Mouse (Mus musculus) limb, embryonic 15.5 days (tissue): ENCODE results near the gene Clock. TPM values are rescaled to one million over a fixed set of nuclear protein-coding genes. Genes with fewer than 3 reads are reported as not detected.

ENCODE experiments used
- ATAC-seq: fragments of 200-750 bp; cut with Nextera tagmentation; 2 replicates; pipeline ENCODE4 v1.8.0; 2017; ENCODE audit warnings: low read depth, moderate TSS enrichment; ENCODE audit not compliant: insufficient number of reproducible peaks, low FRiP score, low TSS enrichment
- H3K27ac ChIP-seq: fragments of 300-500 bp; sonication (generic); 2 replicates; pipeline ENCODE4 v1.5.1; 2015; ENCODE audit warnings: moderate library complexity, mild to moderate bottlenecking, inconsistent platforms
- H3K27me3 ChIP-seq: fragments of 300-500 bp; sonication (generic); 2 replicates; pipeline ENCODE4 v1.6.1; 2015; ENCODE audit warnings: inconsistent platforms
- H3K36me3 ChIP-seq: fragments of 300-500 bp; sonication (generic); 2 replicates; pipeline ENCODE4 v1.6.1; 2015; ENCODE audit warnings: inconsistent platforms
- H3K4me1 ChIP-seq: fragments of 300-500 bp; sonication (generic); 2 replicates; pipeline ENCODE4 v1.6.1; 2015; ENCODE audit warnings: inconsistent platforms
- H3K4me2 ChIP-seq: fragments of 300-500 bp; sonication (generic); 2 replicates; pipeline ENCODE4 v1.6.1; 2015; ENCODE audit warnings: mild to moderate bottlenecking, inconsistent platforms
- H3K4me3 ChIP-seq: fragments of 300-500 bp; sonication (generic); 2 replicates; pipeline ENCODE4 v1.5.1; 2015; ENCODE audit warnings: mild to moderate bottlenecking, inconsistent platforms
- H3K9ac ChIP-seq: fragments of 300-500 bp; sonication (generic); 2 replicates; pipeline ENCODE4 v1.6.1; 2015; ENCODE audit warnings: inconsistent platforms
- H3K9me3 ChIP-seq: fragments of 300-500 bp; sonication (generic); 2 replicates; pipeline ENCODE4 v1.6.1; 2016; ENCODE audit warnings: inconsistent platforms
- WGBS: fragments of 180-500 bp; shearing (Covaris S2); methylation state at CpG from one replicate; pipeline ENCODE4 v1.1.7; 2015; 5-methylcytosine and 5-hydroxymethylcytosine counted together
- polyA plus RNA-seq: library from polyadenylated mRNA; unstranded; fragments of >200 nt; fragmentation: Nextera tagmentation; extraction: Ambion mirVana; gene quantifications from 2 replicates; pipeline ENCODE4 v1.2.1, GENCODE M21; 2015

The Clock gene
- polyA plus RNA-seq, 1 experiment from 2014 or later: 12.1 TPM

GRCm38 (mm10) chr5:76308206-76308605 lies 3.6 kb upstream of the Clock start:
- Histone ChIP-seq H3K4me2 (no peak overlapping the region), H3K9me3 (no peaks in the 10 kb centered on the region), H3K27me3 (no peaks in the 10 kb centered on the region), H3K36me3 (no peaks in the 10 kb centered on the region), H3K4me1 (peaks cover 7% of the 10 kb centered on the region), H3K9ac (no peak overlapping the region), H3K27ac (no peak overlapping the region), H3K4me3 (no peak overlapping the region)
- WGBS: 55% methylated on average over 2 of the region's 2 CpGs
- no peak for ATAC-seq

DNA sequence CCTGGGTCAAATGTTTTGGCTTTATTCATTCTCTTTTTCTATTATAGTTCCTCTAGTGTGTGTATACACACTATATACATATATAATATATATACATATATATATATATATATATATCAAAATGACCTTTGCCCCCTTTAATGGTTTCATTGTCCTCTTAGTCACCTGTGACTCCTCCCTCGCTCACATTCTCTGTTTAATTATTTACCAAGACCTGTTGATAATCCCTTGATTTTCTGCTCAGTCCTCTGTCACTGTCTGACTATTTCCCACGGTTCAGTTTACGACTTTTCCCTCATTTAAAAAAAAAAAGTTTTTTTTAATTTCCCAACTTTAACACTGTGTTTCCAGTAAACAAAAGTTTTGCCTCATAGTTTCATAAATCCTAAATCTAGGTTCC lies 1.7 kb upstream of the Clock start:
- peaks cover 10% of the 10 kb centered on the region for H3K4me1 ChIP-seq

DNA sequence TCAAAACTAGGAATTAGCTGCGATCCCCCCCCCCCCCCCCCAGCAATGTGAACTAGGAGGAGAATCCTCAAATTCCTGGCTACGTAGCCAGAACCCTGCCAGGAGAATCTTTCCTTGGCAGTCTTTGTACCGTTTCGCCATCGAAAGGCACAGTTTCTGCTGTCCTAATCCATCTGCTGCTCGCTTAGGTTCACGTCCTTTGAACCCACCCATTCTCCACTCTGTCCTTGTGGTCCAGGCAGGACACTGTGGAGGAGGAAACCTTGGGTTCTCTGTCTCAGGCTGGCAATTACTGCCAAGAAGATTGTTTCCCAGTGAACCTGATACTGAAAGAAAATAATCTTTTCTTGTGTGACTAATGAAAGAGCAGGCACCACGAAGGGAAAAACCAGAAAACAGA lies 1.0 kb upstream of the Clock start:
- no peak for ATAC-seq
- Histone ChIP-seq H3K27ac (no peak overlapping the region), H3K27me3 (no peaks in the 10 kb centered on the region), H3K9ac (no peak overlapping the region), H3K4me2 (peak overlapping the region; percentile 83), H3K4me1 (peaks cover 10% of the 10 kb centered on the region), H3K4me3 (peak overlapping the region; percentile 83; the same call in 1 of the 2 replicates), H3K9me3 (no peaks in the 10 kb centered on the region), H3K36me3 (no peaks in the 10 kb centered on the region)
- 8% methylated on average over 8 of the region's 8 CpGs for WGBS

More for the DNA sequence above, 1.7 kb upstream of the Clock start:
- H3K4me2 ChIP-seq: no peak overlapping the region
- no peak for ATAC-seq
- no peak overlapping the region for H3K4me3 ChIP-seq
- WGBS: 65% methylated on average over 3 of the region's 3 CpGs
- no peaks in the 10 kb centered on the region for H3K9me3 ChIP-seq
- no peak overlapping the region for H3K9ac ChIP-seq
- H3K36me3 ChIP-seq: no peaks in the 10 kb centered on the region
- no peaks in the 10 kb centered on the region for H3K27me3 ChIP-seq
- no peak overlapping the region for H3K27ac ChIP-seq

DNA sequence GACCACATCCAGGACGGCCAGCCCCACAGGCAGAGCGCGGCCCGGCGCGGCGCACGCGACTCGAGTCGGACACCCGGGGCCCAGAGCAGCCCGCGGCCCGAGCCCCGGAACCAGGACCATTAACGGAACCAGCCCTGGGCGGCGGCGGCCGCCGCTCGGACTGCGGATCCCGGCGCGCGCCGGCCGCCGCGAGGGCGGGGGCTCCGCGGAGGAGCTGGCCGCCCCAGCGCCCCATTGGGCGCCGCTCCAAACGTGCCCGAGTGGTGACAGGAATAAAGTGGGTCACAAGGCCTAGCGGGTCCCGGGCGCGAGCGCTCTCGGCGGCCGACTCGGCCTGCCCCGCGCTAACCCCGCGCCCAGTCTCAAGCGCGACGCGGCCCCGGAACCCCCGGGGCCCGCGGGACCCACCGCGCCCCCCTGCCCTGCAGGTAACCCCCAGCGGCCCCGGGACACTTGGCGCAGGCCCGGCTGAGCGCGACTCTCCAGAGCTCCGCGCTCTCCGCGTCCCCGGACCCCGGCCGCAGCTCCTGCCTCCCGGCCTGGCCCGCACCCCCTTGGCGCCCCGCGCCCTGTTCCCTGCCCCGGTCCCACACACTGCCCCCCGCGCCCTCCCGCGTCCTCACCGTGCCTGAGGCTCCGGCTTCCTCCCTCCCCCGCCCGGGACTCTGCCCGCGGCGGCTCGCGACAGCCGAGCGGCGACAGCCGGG lies 694 bp downstream of the Clock start:
- Histone ChIP-seq H3K9ac (peak overlapping the region; percentile 78), H3K36me3 (no peaks in the 10 kb centered on the region), H3K9me3 (no peaks in the 10 kb centered on the region), H3K27me3 (no peaks in the 10 kb centered on the region), H3K27ac (peak overlapping the region; percentile 99), H3K4me2 (peak overlapping the region; percentile 83), H3K4me3 (peak overlapping the region; percentile 83), H3K4me1 (peaks cover 10% of the 10 kb centered on the region)
- under 1% methylated on average over 82 of the region's 100 CpGs for WGBS
- peak; percentile 56 for ATAC-seq

DNA sequence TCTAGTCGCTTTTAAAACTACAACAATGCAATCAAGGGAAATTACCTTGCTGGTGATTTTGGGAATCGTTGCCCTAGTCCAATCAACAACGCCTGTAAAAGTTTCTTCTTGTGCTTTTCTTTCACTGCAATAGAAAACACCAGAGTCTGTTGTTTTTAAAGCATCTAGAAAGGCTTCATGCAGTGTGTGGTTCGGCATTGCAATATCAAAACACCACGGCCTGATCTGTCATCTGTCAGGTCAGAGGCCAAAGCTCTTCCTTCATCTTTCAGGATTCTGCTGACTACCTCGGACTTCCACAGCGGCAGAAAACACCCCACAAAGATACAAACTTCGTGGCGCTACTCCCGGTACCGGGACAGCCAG lies 1.2 kb downstream of the Clock start:
- H3K27ac ChIP-seq: peak overlapping the region; percentile 99
- peak overlapping the region; percentile 83 for H3K4me3 ChIP-seq
- peaks cover 10% of the 10 kb centered on the region for H3K4me1 ChIP-seq
- peak overlapping the region; percentile 83 for H3K4me2 ChIP-seq
- no peaks in the 10 kb centered on the region for H3K36me3 ChIP-seq
- H3K27me3 ChIP-seq: no peaks in the 10 kb centered on the region
- no peaks in the 10 kb centered on the region for H3K9me3 ChIP-seq
- H3K9ac ChIP-seq: peak overlapping the region; percentile 78
- 3% methylated on average over 11 of the region's 11 CpGs for WGBS
- no peak for ATAC-seq

- 81% methylated on average over 2 of the region's 2 CpGs for WGBS
- Histone ChIP-seq H3K36me3 (no peaks in the 10 kb centered on the region), H3K27ac (no peak overlapping the region), H3K4me3 (no peak overlapping the region), H3K4me2 (no peak overlapping the region), H3K9ac (no peak overlapping the region), H3K9me3 (no peaks in the 10 kb centered on the region), H3K4me1 (peaks cover 10% of the 10 kb centered on the region), H3K27me3 (no peaks in the 10 kb centered on the region)
- ATAC-seq: no peak
Observed at GRCm38 (mm10) chr5:76302009-76302408, 2.6 kb downstream of the Clock start.

DNA sequence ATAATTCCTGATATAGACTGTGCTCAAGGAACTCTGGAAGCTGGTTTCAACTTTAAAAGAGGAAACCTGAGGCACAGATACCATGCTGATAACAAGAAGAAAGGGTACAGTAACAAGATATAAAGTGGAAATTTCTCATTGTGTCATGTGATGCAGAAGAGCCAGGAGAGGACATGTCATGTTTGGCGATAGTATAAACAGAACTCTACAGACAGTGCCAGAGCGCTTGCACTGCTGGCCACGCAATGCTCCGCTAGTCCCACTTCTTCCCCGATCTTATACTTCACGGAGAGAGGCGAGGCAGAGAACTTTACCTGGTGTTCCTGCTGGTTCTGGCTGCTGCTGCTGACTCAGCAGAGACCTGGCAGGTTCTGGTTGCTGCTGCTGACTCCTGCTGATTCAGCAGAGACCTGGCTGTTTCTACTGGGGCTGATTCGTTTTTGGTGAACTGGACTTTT lies 15.3 kb downstream of the Clock start:
- Histone ChIP-seq H3K9me3 (no peaks in the 10 kb centered on the region), H3K27me3 (no peaks in the 10 kb centered on the region), H3K4me2 (no peak overlapping the region), H3K4me1 (no peaks in the 10 kb centered on the region), H3K36me3 (0 out of 2 replicates have a peak, but pooled peaks cover 6% of the 10 kb centered on the region), H3K9ac (no peak overlapping the region), H3K27ac (no peak overlapping the region), H3K4me3 (no peak overlapping the region)
- WGBS: 77% methylated on average over 8 of the region's 8 CpGs
- ATAC-seq: no peak

DNA sequence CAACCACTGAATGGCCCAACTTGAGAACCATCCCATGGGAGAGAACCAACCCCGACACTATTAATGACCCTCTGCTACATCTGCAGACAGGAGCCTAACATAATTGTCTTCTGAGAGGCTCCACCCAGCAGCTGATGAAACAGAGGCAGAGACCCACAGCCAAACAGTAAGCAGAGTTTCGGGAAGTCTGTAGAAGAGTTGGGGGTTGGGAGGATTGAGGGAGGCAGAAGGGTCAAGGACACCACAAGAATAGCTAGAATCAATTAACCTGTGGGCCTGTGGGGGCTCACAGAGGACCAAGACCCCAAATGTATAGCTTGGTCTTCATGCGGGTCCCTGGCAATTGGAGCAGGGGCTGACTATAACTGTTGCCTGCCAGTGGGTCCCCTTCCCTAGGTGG lies 16.3 kb downstream of the Clock start:
- Histone ChIP-seq H3K4me2 (no peak overlapping the region), H3K36me3 (0 out of 2 replicates have a peak, but pooled peaks cover 6% of the 10 kb centered on the region), H3K4me1 (no peaks in the 10 kb centered on the region), H3K27ac (no peak overlapping the region), H3K9me3 (no peaks in the 10 kb centered on the region), H3K9ac (no peak overlapping the region), H3K27me3 (no peaks in the 10 kb centered on the region), H3K4me3 (no peak overlapping the region)
- 88% methylated on average over 3 of the region's 3 CpGs for WGBS
- no peak for ATAC-seq

DNA sequence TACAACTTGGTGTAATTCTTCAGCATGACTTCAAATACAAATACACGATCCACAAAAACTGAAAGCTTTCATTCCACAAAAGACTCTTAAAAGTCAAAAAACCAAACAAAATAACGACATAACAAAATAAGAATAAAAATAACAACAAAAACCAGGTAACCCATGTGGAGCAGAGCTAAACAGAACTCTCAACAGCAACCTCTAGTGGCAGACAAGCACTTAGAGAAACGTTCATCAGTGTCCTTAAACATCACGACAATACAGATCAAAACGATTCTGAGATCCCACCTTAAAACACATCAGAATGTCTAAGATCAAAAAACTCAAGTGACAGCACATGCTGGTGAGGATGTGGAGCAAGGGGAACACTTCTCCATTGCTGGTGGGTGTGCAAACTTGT lies 17.5 kb downstream of the Clock start:
- Histone ChIP-seq H3K4me3 (no peak overlapping the region), H3K4me1 (no peaks in the 10 kb centered on the region), H3K27me3 (no peaks in the 10 kb centered on the region), H3K27ac (no peak overlapping the region), H3K9me3 (no peaks in the 10 kb centered on the region), H3K36me3 (0 out of 2 replicates have a peak, but pooled peaks cover 6% of the 10 kb centered on the region), H3K9ac (no peak overlapping the region), H3K4me2 (no peak overlapping the region)
- WGBS: 75% methylated on average over 5 of the region's 5 CpGs
- no peak for ATAC-seq

- Histone ChIP-seq H3K4me3 (no peak overlapping the region), H3K36me3 (0 out of 2 replicates have a peak, but pooled peaks cover 6% of the 10 kb centered on the region), H3K4me2 (no peak overlapping the region), H3K9ac (no peak overlapping the region), H3K9me3 (no peaks in the 10 kb centered on the region), H3K27me3 (no peaks in the 10 kb centered on the region), H3K27ac (no peak overlapping the region), H3K4me1 (0 out of 2 replicates have a peak, but pooled peaks cover 2% of the 10 kb centered on the region)
- 61% methylated on average over 4 of the region's 4 CpGs for WGBS
- no peak for ATAC-seq
Observed at GRCm38 (mm10) chr5:76285699-76286098, 18.9 kb downstream of the Clock start.

- Histone ChIP-seq H3K36me3 (0 out of 2 replicates have a peak, but pooled peaks cover 6% of the 10 kb centered on the region), H3K27ac (no peak overlapping the region), H3K27me3 (no peaks in the 10 kb centered on the region), H3K4me3 (no peak overlapping the region), H3K9ac (no peak overlapping the region), H3K4me2 (no peak overlapping the region), H3K9me3 (no peaks in the 10 kb centered on the region), H3K4me1 (0 out of 2 replicates have a peak, but pooled peaks cover 4% of the 10 kb centered on the region)
- WGBS: 84% methylated on average over 1 of the region's 1 CpGs
- ATAC-seq: no peak
Observed at GRCm38 (mm10) chr5:76283890-76284289, 20.7 kb downstream of the Clock start.

DNA sequence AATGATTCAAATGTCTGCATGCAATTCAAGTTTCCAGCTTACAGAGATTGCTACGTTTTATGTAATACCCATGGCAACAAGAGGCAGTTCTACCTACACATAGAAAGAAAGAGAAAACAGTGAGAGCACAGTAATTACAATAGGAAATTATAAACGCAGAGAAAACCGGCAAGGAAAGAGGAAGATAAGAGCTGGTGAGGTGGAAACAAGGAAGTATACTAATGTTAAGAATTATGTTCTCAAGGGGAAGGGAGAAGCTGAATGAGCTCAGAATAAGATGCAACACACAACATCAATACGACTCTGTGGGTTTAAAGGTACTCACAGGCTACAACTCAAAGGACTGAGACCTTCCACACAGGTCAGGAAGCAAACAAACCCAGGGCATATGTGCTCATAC lies 29.6 kb downstream of the Clock start:
- 82% methylated on average over 4 of the region's 4 CpGs for WGBS

More for the DNA sequence above, 29.6 kb downstream of the Clock start:
- Histone ChIP-seq H3K36me3 (peaks cover 3% of the 10 kb centered on the region; the same call in 1 of the 2 replicates), H3K4me1 (no peaks in the 10 kb centered on the region), H3K4me2 (no peak overlapping the region), H3K4me3 (no peak overlapping the region), H3K9me3 (no peaks in the 10 kb centered on the region), H3K27ac (no peak overlapping the region), H3K9ac (no peak overlapping the region), H3K27me3 (no peaks in the 10 kb centered on the region)
- no peak for ATAC-seq
